Comparison of ENCODE assay signal across 16 mouse cellular contexts in genomic region chr2:117105407-117105806, GRCm38 (mm10). TPM values are rescaled to one million over a fixed set of nuclear protein-coding genes. Genes with fewer than 3 reads are reported as not detected.
A peak's percentile ranks its signal among the peaks of the same experiment; 100 is the strongest.
DNase-seq lines count a peak whose midpoint lies in the region; ATAC-seq lines count a peak whose summit lies in the region.
"Had no signal": no experiment of that assay in that cellular context is flagged by ENCODE, and none has a peak within 500 bp of the region (broad histone marks: within the 10 kb centered on the region; RNA-seq: fewer than 3 reads in every experiment).

No protein-coding gene starts in this region.

- 84% methylated on average over 7 of the region's 7 CpGs for WGBS in intestine, embryonic 14.5 days
- WGBS in intestine, embryonic 16.5 days: 76% methylated on average over 7 of the region's 7 CpGs

- H3K9me3 ChIP-seq in intestine, embryonic 14.5 days (ENCODE audit: control insufficient read depth, low read length): no peaks in the 10 kb centered on the region
- no peaks in the 10 kb centered on the region; the same call in 1 of the 2 replicates for H3K9me3 ChIP-seq in intestine, embryonic 16.5 days (ENCODE audit: control insufficient read depth, low read length)
- H3K9me3 ChIP-seq: embryonic facial prominence, embryonic 12.5 days; limb, embryonic 13.5 days; midbrain, embryonic 12.5 days had no signal

- no peaks in the 10 kb centered on the region for H3K4me1 ChIP-seq in intestine, embryonic 14.5 days (replicated peaks; ENCODE audit: control insufficient read depth, insufficient read depth, low read length)
- H3K4me1 ChIP-seq in intestine, embryonic 16.5 days (ENCODE audit: control insufficient read depth, insufficient read depth, low read length): 0 out of 2 replicates have a peak, but pooled peaks cover 2% of the 10 kb centered on the region

- no peak overlapping the region for H3K4me3 ChIP-seq in intestine, embryonic 14.5 days (ENCODE audit: low read depth, low read length)
- no peak overlapping the region for H3K4me3 ChIP-seq in intestine, embryonic 16.5 days (ENCODE audit: low read length)
- H3K4me3 ChIP-seq: embryonic facial prominence, embryonic 12.5 days; limb, embryonic 13.5 days; midbrain, embryonic 12.5 days had no signal

- no peak overlapping the region for H3K4me2 ChIP-seq in intestine, embryonic 14.5 days (ENCODE audit: low read length)
- H3K4me2 ChIP-seq in intestine, embryonic 16.5 days (ENCODE audit: low read depth, low read length): no peak overlapping the region
- H3K4me2 ChIP-seq: embryonic facial prominence, embryonic 12.5 days; hindbrain, embryonic 14.5 days; limb, embryonic 13.5 days; midbrain, embryonic 12.5 days had no signal

- H3K9ac ChIP-seq in intestine, embryonic 14.5 days (ENCODE audit: low read length): no peak overlapping the region
- H3K9ac ChIP-seq in intestine, embryonic 16.5 days (ENCODE audit: low read depth, low read length): no peak overlapping the region
- H3K9ac ChIP-seq: embryonic facial prominence, embryonic 12.5 days; hindbrain, embryonic 14.5 days; limb, embryonic 13.5 days; midbrain, embryonic 12.5 days had no signal

- H3K27me3 ChIP-seq in intestine, embryonic 14.5 days (replicated peaks; ENCODE audit: control insufficient read depth, insufficient read depth, low read length): no peaks in the 10 kb centered on the region
- H3K27me3 ChIP-seq in intestine, embryonic 16.5 days (replicated peaks; ENCODE audit: control insufficient read depth, insufficient read depth, low read length): no peaks in the 10 kb centered on the region
- H3K27me3 ChIP-seq: embryonic facial prominence, embryonic 12.5 days; limb, embryonic 13.5 days; midbrain, embryonic 12.5 days had no signal

- ATAC-seq in frontal cortex, adult (ENCODE audit: low TSS enrichment): peak; percentile 60
- no peak for ATAC-seq in intestine, embryonic 14.5 days (replicated peaks; ENCODE audit: low FRiP score, low TSS enrichment, low read depth)
- ATAC-seq in intestine, embryonic 16.5 days: no peak
- ATAC-seq in hematopoietic stem cell, adult 5-6 weeks (replicated peaks in 1 of 2; ENCODE audit: insufficient read depth in 1 of 2, low FRiP score in 2 of 2, low TSS enrichment in 1 of 2, low read depth in 1 of 2, poor library complexity in 2 of 2, severe bottlenecking in 2 of 2): peak; percentile 87 to 90
- ATAC-seq: activated CD4-positive, CD25-positive, alpha-beta regulatory T cell, adult 4 months had no signal

- H3K36me3 ChIP-seq in intestine, embryonic 14.5 days (ENCODE audit: control insufficient read depth, insufficient read depth, low read length): no peaks in the 10 kb centered on the region
- H3K36me3 ChIP-seq in intestine, embryonic 16.5 days (ENCODE audit: control insufficient read depth, insufficient read depth, low read length): no peaks in the 10 kb centered on the region
- H3K36me3 ChIP-seq: embryonic facial prominence, embryonic 12.5 days; limb, embryonic 13.5 days; midbrain, embryonic 12.5 days had no signal

- no peak overlapping the region for H3K27ac ChIP-seq in intestine, embryonic 14.5 days (ENCODE audit: low read depth)
- H3K27ac ChIP-seq in intestine, embryonic 16.5 days (ENCODE audit: low read length): no peak overlapping the region
- H3K27ac ChIP-seq: embryonic facial prominence, embryonic 12.5 days; hindbrain, embryonic 14.5 days; limb, embryonic 13.5 days; midbrain, embryonic 12.5 days had no signal

- DNase-seq in frontal cortex, postnatal 10 days (ENCODE audit: low spot score in 2 of 2): no peak
- peak; percentile 27 for DNase-seq in intestine, embryonic 14.5 days (ENCODE audit: low spot score)
- DNase-seq in A20 (ENCODE audit: low read depth, low spot score): peak; percentile 70
- no peak for DNase-seq in urinary bladder, postnatal 14 days (ENCODE audit: low spot score)
- no peak for DNase-seq in natural killer cell, adult 2 months (ENCODE audit: low spot score in 2 of 2)
- DNase-seq: cerebellum, adult 9-11 months; right cerebral cortex, adult 18-20 months; thymus, adult 2 months had no signal

RNA-seq across cellular contexts. Expression of gene Spred1, which starts 15.8 kb away (rescaled TPM):
- 14.0 and 15.3 TPM in 2 replicates for polyA plus RNA-seq in intestine, embryonic 14.5 days (2014; fragmentation: Nextera tagmentation; extraction: Ambion mirVana)
- 4.6 TPM in 2 replicates for polyA plus RNA-seq in intestine, embryonic 16.5 days (2015; fragmentation: Nextera tagmentation; extraction: Ambion mirVana)
- 57.6 and 58.6 TPM in 2 replicates for total RNA-seq in hematopoietic stem cell, adult 5-6 weeks (2017)

Comparison
In these comparisons a context has a peak if more than half of its experiments do, and no peak if none do; other contexts are left out.
1. ATAC-seq: peak in frontal cortex, adult (single experiment) and hematopoietic stem cell, adult 5-6 weeks (2 of 2); none in intestine, embryonic 14.5 days (single experiment) and intestine, embryonic 16.5 days (single experiment).
2. DNase-seq: peak in intestine, embryonic 14.5 days (single experiment) and A20 (single experiment); none in frontal cortex, postnatal 10 days (0 of 2), urinary bladder, postnatal 14 days (single experiment) and natural killer cell, adult 2 months (0 of 2).